Mouse (Mus musculus) ES-E14 (cell line): ENCODE measurements at regions not wholly inside any gene's neighbourhood (a gene's known extent, or its start where the extent isn't known, plus 50 kb on each side); places are given as distances from the start of the nearest gene placed in this dataset.

Source experiments
- HCFC1 ChIP-seq: IDR thresholded peaks from 2 replicates; pipeline ENCODE4 v1.6.1; 2012; ENCODE audit warnings: low read length, inconsistent platforms, borderline replicate concordance; ENCODE audit not compliant: insufficient read depth
- MAFK ChIP-seq: IDR thresholded peaks from 2 replicates; pipeline ENCODE4 v1.6.1; 2014; ENCODE audit warnings: mild to moderate bottlenecking, low read depth, low read length, inconsistent platforms; ENCODE audit not compliant: insufficient read depth

DNA sequence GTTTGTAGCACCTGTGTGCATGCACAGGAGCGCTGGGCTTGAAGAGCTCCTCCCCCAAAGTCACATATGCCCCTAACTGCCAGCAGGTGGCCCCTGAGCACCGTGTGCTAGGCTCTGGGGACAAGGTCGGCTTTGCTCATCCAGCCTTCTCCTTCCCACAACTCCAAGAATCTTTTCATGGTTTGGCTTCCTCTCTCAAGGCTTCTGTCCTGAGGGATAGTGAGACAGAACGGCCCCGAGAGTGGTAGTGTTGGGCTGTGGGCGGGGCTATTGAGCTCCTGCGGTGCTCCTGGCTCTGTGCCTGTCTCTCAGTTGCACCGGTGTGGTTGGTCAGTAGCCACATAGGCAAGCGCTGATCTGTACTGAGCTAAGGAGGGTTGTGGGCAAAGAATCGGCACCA lies 105.7 kb downstream of the Tmem38b start:
- TF ChIP-seq MAFK = no peak
- TF ChIP-seq HCFC1 = no peak
